Mouse (Mus musculus) CH12.LX (cell line): Measurements from ENCODE around the gene Ube3c. TPM values are rescaled to one million over a fixed set of nuclear protein-coding genes. Genes with fewer than 3 reads are reported as not detected.
"Not testable (repeated sequence)": the region's sequence is repeated elsewhere in the genome, so short reads cannot be mapped to it uniquely, and the experiment has no call there.

Source experiments
- DNase-seq: peaks from one replicate; pipeline ENCODE4 v3.0.0-alpha.2; 2013; ENCODE audit errors: extremely low read depth
- H3K27ac ChIP-seq: 2 replicates; pipeline ENCODE4 v1.5.1; 2012; ENCODE audit warnings: low read depth, mild to moderate bottlenecking, control low read depth, moderate library complexity; ENCODE audit not compliant: insufficient read depth
- H3K27me3 ChIP-seq: replicated peaks from 2 replicates; pipeline ENCODE3; 2012; ENCODE audit warnings: inconsistent platforms
- H3K36me3 ChIP-seq, 2 experiments: replicated peaks in 1 of 2; 2 replicates each; pipeline versions ENCODE3 to v1.6.1; 2012; ENCODE audit warnings: inconsistent platforms in 1 of 2, low read length in 1 of 2, mild to moderate bottlenecking in 1 of 2, mixed read lengths in 1 of 2, moderate library complexity in 1 of 2; ENCODE audit not compliant: control insufficient read depth in 1 of 2, insufficient read depth in 1 of 2
- H3K4me1 ChIP-seq, 2 experiments: 2 replicates each; pipeline ENCODE4 v1.6.1; 2012; ENCODE audit warnings: inconsistent platforms in 1 of 2, moderate library complexity in 1 of 2; ENCODE audit not compliant: insufficient read depth in 2 of 2, control insufficient read depth in 1 of 2
- H3K4me2 ChIP-seq: 2 replicates; pipeline ENCODE4 v1.6.1; 2012; ENCODE audit warnings: low read depth, mild to moderate bottlenecking, control low read depth; ENCODE audit not compliant: poor library complexity, insufficient read depth, severe bottlenecking
- H3K4me3 ChIP-seq, 3 experiments: fragments of 150-350 bp in 1 of 3; sonication (generic) in 1 of 3; replicated peaks in 1 of 3; 2 replicates each; pipeline versions ENCODE3 to v1.5.1; 2011 to 2012; ENCODE audit warnings: low read depth in 2 of 3, low read length in 2 of 3, mild to moderate bottlenecking in 2 of 3, moderate library complexity in 2 of 3, control low read depth in 1 of 3, improper control_type of control experiment in 1 of 3, inconsistent platforms in 1 of 3, mixed read lengths in 1 of 3; ENCODE audit not compliant: poor library complexity in 1 of 3
- H3K79me2 ChIP-seq: replicated peaks from 2 replicates; pipeline ENCODE4 v1.6.1; 2012; ENCODE audit warnings: mild to moderate bottlenecking, moderate library complexity; ENCODE audit not compliant: control insufficient read depth, poor library complexity, insufficient read depth, severe bottlenecking; ENCODE audit errors: extremely low read depth
- H3K9ac ChIP-seq: 2 replicates; pipeline ENCODE4 v1.6.1; 2012; ENCODE audit warnings: low read depth, mild to moderate bottlenecking, control low read depth, moderate library complexity; ENCODE audit not compliant: insufficient read depth
- H3K9me3 ChIP-seq: replicated peaks from 2 replicates; pipeline ENCODE3; 2012; ENCODE audit warnings: low read length, inconsistent platforms, mixed read lengths
- CHD2 ChIP-seq: IDR thresholded peaks from 2 replicates; pipeline ENCODE4 v1.6.1; 2011; ENCODE audit warnings: low read length, improper control_type of control experiment
- E2F4 ChIP-seq: IDR thresholded peaks from 2 replicates; pipeline ENCODE4 v1.6.1; 2011; ENCODE audit warnings: low read depth, low read length, improper control_type of control experiment; ENCODE audit not compliant: insufficient replicate concordance
- EP300 ChIP-seq: IDR thresholded peaks from 2 replicates; pipeline ENCODE4 v1.6.1; 2011; ENCODE audit warnings: low read length, improper control_type of control experiment
- ETS1 ChIP-seq: conservative IDR thresholded peaks from 2 replicates; pipeline ENCODE4 v1.6.1; 2012; ENCODE audit warnings: low read depth, mild to moderate bottlenecking, inconsistent platforms, low read length, improper control_type of control experiment, moderate library complexity
- GABPA ChIP-seq: IDR thresholded peaks from 2 replicates; pipeline ENCODE4 v1.6.1; 2012; ENCODE audit warnings: low read depth, low read length, improper control_type of control experiment, inconsistent platforms; ENCODE audit not compliant: insufficient replicate concordance
- JUN ChIP-seq: IDR thresholded peaks from 2 replicates; pipeline ENCODE4 v1.6.1; 2011; ENCODE audit warnings: low read depth, mild to moderate bottlenecking, low read length, improper control_type of control experiment, moderate library complexity; ENCODE audit not compliant: insufficient read depth
- MAFK ChIP-seq: IDR thresholded peaks from 2 replicates; pipeline ENCODE4 v1.6.1; 2011; ENCODE audit warnings: low read length, improper control_type of control experiment; ENCODE audit not compliant: insufficient replicate concordance
- MAZ ChIP-seq: IDR thresholded peaks from 2 replicates; pipeline ENCODE4 v1.6.1; 2012; ENCODE audit warnings: low read depth, mild to moderate bottlenecking, inconsistent platforms, low read length, improper control_type of control experiment, moderate library complexity
- MEF2A ChIP-seq: IDR thresholded peaks from 2 replicates; pipeline ENCODE4 v1.6.1; 2014; ENCODE audit warnings: low read depth, mild to moderate bottlenecking, inconsistent platforms, low read length, improper control_type of control experiment, borderline replicate concordance
- MYC ChIP-seq: IDR thresholded peaks from 2 replicates; pipeline ENCODE4 v1.6.1; 2011; ENCODE audit warnings: low read depth, mild to moderate bottlenecking, improper control_type of control experiment, low read length
- NELFE ChIP-seq: IDR thresholded peaks from 2 replicates; pipeline ENCODE4 v1.6.1; 2011; ENCODE audit warnings: low read depth, low read length, improper control_type of control experiment
- PAX5 ChIP-seq: IDR thresholded peaks from 2 replicates; pipeline ENCODE4 v1.6.1; 2012; ENCODE audit warnings: low read length, inconsistent platforms, mixed read lengths
- POLR2A ChIP-seq: IDR thresholded peaks from 2 replicates; pipeline ENCODE4 v1.6.1; 2011; ENCODE audit warnings: low read depth, mild to moderate bottlenecking, improper control_type of control experiment, low read length
- SIN3A ChIP-seq: IDR thresholded peaks from 2 replicates; pipeline ENCODE4 v1.6.1; 2012; ENCODE audit warnings: low read length, improper control_type of control experiment, inconsistent platforms
- TCF12 ChIP-seq: IDR thresholded peaks from 2 replicates; pipeline ENCODE4 v1.6.1; 2014; ENCODE audit warnings: low read depth, mild to moderate bottlenecking, inconsistent platforms, low read length, improper control_type of control experiment
- UBTF ChIP-seq: IDR thresholded peaks from 2 replicates; pipeline ENCODE4 v1.6.1; 2012; ENCODE audit warnings: low read depth, mild to moderate bottlenecking, inconsistent platforms, low read length, improper control_type of control experiment, moderate library complexity
- USF1 ChIP-seq: IDR thresholded peaks from 2 replicates; pipeline ENCODE4 v1.6.1; 2014; ENCODE audit warnings: low read depth, mild to moderate bottlenecking, inconsistent platforms, low read length, improper control_type of control experiment
- ZC3H11A ChIP-seq: IDR thresholded peaks from 2 replicates; pipeline ENCODE4 v1.6.1; 2012; ENCODE audit warnings: low read depth, mild to moderate bottlenecking, inconsistent platforms, low read length, improper control_type of control experiment
- ZKSCAN1 ChIP-seq: IDR thresholded peaks from 2 replicates; pipeline ENCODE4 v1.6.1; 2012; ENCODE audit warnings: low read depth, inconsistent platforms, low read length, improper control_type of control experiment, borderline replicate concordance
- ZMIZ1 ChIP-seq: IDR thresholded peaks from 2 replicates; pipeline ENCODE4 v1.6.1; 2012; ENCODE audit warnings: low read depth, mild to moderate bottlenecking, inconsistent platforms, low read length, improper control_type of control experiment
- dilution Hi-C: fragments of 300-500 bp; cut with MboI; formaldehyde crosslinking; loops from 2 replicates; pipeline ENCODE4 v1.14.3; 2020; ENCODE audit warnings: low sequenced_read_pairs; ENCODE audit not compliant: extremely low pct_unique_long_range_greater_than_20kb, extremely low pct_ligation_motif_present
- in situ Hi-C: fragments of 300-500 bp; cut with MboI; formaldehyde crosslinking; loops from 3 replicates; pipeline ENCODE4 v1.14.3; 2019; ENCODE audit warnings: low sequenced_read_pairs, low pct_ligation_motif_present, low pct_unique_long_range_greater_than_20kb, mixed read lengths
- polyA plus RNA-seq: library from polyadenylated mRNA; unstranded; fragments of >175 nt; gene quantifications from 2 replicates; pipeline ENCODE4 v1.2.1, GENCODE M21; 2012; ENCODE audit warnings: low read depth; ENCODE audit not compliant: insufficient read length
- total RNA-seq, 2 experiments: library from RNA; depleted of rRNA; stranded (reverse); fragments of 300-350 nt in 1 of 2; fragments of >200 nt in 1 of 2; gene quantifications; 2 replicates each; pipeline ENCODE4 v1.2.3; 2012 to 2014

Ube3c gene
- total and polyA plus RNA-seq, 3 experiments: 18.4 to 24.6 (median 23.7) TPM

DNA sequence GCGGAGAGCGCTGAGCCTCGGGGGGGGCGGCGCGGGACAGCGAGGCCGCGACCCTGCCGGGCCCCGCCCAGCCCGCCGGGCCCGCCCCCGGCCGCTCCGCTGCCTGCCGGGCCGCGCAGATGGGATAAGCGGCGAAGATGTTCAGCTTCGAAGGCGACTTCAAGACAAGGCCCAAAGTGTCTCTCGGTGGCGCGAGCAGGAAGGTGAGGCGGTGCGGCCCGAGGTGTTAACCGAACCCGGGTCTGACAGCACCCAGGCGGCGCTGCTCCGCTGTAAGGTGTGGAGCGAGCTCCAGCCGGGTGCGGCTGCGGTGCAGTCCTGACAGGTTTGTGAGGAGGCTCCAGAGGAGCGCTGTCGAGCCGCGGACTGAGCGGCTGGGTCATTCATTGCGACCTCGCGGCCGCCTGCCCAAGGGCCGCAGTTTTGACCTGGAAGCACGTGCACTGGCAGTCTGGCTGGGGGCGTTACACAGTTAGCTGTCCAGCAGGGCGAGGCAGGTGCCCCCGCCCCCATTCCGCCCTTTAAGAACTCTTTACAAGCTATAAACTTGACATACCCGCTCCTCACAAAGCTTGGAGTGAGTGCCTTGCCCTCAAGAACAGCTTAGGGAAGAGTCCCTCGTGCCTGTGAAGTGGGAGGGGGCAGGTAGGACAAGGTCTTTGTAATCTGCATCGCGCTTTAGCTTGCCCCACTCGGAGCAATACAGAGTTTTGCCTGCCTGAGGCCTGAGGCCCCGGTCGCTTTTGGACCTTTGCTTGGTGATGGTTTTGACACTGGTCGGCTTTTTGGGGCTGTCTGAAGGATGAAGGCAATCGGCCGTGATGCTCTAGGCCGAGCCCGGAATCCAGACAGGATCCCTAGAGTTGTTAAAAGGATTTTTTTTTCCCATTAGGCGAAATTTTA, 587 bp downstream of the Ube3c start (continued):
- TF ChIP-seq UBTF: peak; percentile 38
- peak; percentile 41; the same call in 1 of the 2 replicates for TF ChIP-seq POLR2A
- TF ChIP-seq SIN3A: peak; percentile 46
- peak; percentile 60 for TF ChIP-seq NELFE
- TF ChIP-seq TCF12: 0 out of 2 replicates have a peak, but pooled peaks have one; percentile 7
- TF ChIP-seq CHD2: no peak
- no peak for TF ChIP-seq ZMIZ1
- TF ChIP-seq USF1: no peak
- no peak for TF ChIP-seq MEF2A
- TF ChIP-seq ZC3H11A: no peak
- peak; percentile 73; the same call in 1 of the 2 replicates for TF ChIP-seq MYC
- no peak for TF ChIP-seq ZKSCAN1
- no peak for TF ChIP-seq EP300
- TF ChIP-seq E2F4: no peak
- TF ChIP-seq JUN: no peak
- no peak for TF ChIP-seq MAFK
- 0 out of 2 replicates have a peak, but pooled peaks have one; percentile 23 for TF ChIP-seq MAZ
- TF ChIP-seq GABPA: no peak
- no peak for TF ChIP-seq PAX5
- no peak for TF ChIP-seq ETS1

DNA sequence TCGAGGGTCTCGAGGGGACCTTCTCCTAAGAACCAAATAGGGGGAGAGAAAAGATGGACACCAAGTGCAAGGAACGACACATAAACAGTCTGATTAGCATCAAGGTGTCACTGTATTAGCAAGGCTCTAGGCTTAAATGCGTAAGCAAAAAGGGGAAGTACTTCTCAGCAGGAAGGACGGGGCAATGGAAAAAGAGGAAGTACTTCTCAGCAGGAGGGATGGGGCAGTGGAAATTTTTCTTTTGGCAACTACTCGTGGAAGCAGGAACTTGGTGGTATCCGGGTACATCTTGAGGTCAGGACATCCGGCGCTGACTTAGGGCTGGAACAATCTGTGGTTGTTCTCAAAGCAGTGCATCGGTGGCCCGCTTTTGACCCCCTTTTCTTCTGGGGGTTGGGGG, 5.2 kb downstream of the Ube3c start:
- H3K9ac ChIP-seq, dilution Hi-C loops, H3K4me2 ChIP-seq, H3K4me3 ChIP-seq, in situ Hi-C loops, H3K27me3 ChIP-seq, H3K27ac ChIP-seq, DNase-seq: not testable (repeated sequence)
- peaks cover 8 to 26% of the 10 kb centered on the region in 2 experiments for H3K4me1 ChIP-seq
- H3K9me3 ChIP-seq: peaks cover 19% of the 10 kb centered on the region
- H3K36me3 ChIP-seq: peaks cover 15 to 41% of the 10 kb centered on the region in 2 experiments
- H3K79me2 ChIP-seq: peaks cover 65% of the 10 kb centered on the region
